Mouse (Mus musculus) adrenal gland, postnatal 36 days (tissue): ENCODE results near the gene Olfr329-ps. TPM values are rescaled to one million over a fixed set of nuclear protein-coding genes. Genes with fewer than 3 reads are reported as not detected.
"Not testable (repeated sequence)": the region's sequence is repeated elsewhere in the genome, so short reads cannot be mapped to it uniquely, and the experiment has no call there.

Source experiments
- DNase-seq, 2 experiments: peaks; one replicate each; pipeline ENCODE4 v3.0.0; 2021; ENCODE audit warnings: mixed read lengths in 1 of 2
- long read RNA-seq, 2 experiments: library from polyadenylated mRNA; stranded (forward); transcript quantifications; one replicate each; pipeline ENCODE4 v2.0.0; 2021; ENCODE audit warnings: borderline sequencing depth in 2 of 2
- total RNA-seq, 2 experiments: library from RNA; stranded (reverse); gene quantifications; 2 replicates each; pipeline ENCODE4 v1.2.3; 2021

Olfr329-ps gene
- 1 to 10 TPM in 1 of 2 experiments, not detected in 1; 1.2 TPM for total RNA-seq
- long read RNA-seq, experiment 1, result 0 reads
- long read RNA-seq, experiment 2, result 0 reads

DNA sequence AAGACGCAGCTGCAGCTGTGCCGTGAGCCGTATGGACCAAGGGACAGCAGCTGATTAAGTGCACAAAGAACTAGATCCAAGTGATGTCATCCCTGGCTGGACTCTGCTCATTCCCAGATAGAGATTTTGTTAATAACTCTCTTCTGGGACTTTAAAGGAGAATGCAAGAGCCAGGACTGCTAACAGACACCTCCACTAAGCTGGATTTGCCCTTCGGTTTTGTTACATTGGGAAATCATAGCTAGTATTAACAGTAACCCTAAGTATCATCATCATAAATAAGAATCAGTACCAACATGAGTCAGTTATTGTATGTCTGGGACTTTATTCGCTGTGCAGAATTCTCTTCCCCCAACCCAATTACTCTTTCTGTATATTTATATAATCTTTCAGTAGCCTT lies at the start of gene Olfr329-ps:
Gene Olfr329-ps, minus strand, starts transcription at position 101 of the 400 bp plus-strand sequence.
- DNase-seq, result no peak

DNA sequence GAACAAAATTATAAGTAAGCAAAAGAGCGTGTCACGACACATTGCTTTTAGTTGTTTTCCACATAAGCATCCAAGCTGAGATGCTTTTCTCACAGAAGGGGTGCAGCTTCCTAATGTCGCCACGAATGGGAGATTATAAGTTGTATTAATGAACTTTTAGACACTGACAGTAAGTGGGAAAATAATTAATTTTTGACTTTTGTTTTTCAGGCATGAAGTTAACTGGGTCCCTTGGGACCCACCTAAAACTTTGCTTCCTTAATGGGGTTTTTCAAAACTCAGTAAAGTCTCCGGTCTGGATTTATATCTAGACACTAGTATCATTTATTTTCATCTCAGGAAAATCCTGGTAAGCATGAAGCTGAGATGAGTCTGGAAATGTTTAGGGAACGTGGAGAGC lies 48.6 kb upstream of the Olfr329-ps start, which contains the start of gene Olfr324:
Gene Olfr324, plus strand, starts transcription at position 301 of the 400 bp plus-strand sequence.
- no peak for DNase-seq

- no peak for DNase-seq
These were observed 42.5 kb upstream of the Olfr329-ps start for GRCm38 (mm10) chr11:58588620-58589250.

DNA sequence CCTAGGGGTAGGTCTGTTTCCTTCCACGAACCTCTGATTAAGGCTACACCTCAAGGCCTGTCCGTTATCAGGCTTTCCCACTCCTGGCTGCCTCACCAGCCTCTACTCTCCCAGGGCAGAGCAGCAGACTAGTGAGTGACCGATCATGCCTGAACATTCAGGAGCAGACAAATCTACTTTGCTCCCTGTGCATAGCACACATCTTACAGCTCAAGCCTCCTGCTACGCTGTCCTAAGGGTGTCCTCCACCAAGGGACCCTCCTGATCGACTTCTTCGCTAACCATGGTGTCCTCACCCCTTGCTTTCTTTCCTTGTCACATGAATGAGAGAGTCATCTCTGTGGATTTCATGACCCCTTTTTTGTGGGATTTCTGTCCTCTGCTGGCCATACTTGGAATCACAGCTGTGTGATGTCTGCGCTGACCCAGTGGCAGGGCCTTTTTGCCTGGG lies 41.7 kb upstream of the Olfr329-ps start:
- peak; percentile 36 to 60 for DNase-seq

DNA sequence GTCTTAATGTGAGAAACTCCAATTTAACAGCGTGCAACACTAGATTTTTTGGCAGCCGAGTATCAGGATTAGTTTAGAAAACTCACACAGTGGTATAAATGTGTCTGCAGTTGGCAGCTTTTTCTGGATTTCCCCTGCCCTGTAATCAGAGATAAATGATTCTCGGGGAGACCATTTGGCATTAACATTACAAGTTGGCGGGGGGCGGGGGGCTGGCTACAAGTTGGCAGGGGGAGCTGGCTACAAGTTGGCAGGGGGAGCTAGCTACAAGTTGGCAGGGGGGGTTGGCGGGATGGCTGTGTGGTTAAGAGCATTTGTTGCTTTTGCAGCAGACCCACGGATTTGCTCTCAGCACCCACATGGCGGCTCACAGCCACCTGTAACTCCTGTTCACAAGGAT lies 32.4 kb upstream of the Olfr329-ps start:
- DNase-seq, result no peak

GRCm38 (mm10) chr11:58577430-58577829 lies 31.2 kb upstream of the Olfr329-ps start, which contains the start of gene Olfr325:
TSS of gene Olfr325 (plus strand) at chr11:58577730.
- DNase-seq, result no peak

DNA sequence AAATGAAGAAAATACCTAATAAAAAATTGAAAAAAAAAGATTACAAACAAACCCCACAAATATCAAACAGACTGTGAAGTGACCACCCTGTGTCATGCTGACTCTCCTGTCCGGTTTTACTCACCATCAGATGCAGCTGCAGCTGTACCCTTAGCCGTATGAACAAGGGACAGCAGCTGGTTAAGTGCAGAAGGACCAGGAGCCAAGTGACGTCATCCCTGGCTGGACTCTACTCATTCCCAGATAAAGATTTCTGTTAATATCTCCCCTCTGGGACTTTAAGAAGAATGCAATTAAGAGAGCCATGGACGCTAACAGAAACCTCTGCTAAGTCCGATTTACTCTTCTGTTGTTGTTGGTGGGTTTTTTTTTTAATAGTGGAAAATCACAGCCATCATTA lies 24.2 kb upstream of the Olfr329-ps start, which contains the start of gene Olfr224:
Gene Olfr224, minus strand, starts transcription at position 149 of the 400 bp plus-strand sequence.
- DNase-seq, result no peak

GRCm38 (mm10) chr11:58555536-58555935 lies 9.3 kb upstream of the Olfr329-ps start, which contains the start of gene Olfr328:
TSS of gene Olfr328 (minus strand) at chr11:58555636.
- peak in 1 of 2 experiments; percentile 13 for DNase-seq

- DNase-seq, result not testable (repeated sequence)
These were observed 11.5 kb downstream of the Olfr329-ps start, which contains the start of gene Olfr330 for GRCm38 (mm10) chr11:58534736-58535135. TSS of gene Olfr330 (minus strand) at chr11:58534836.

- peak in 1 of 2 experiments; percentile 3 for DNase-seq
These were observed 26.5 kb downstream of the Olfr329-ps start for GRCm38 (mm10) chr11:58519756-58520155.

- DNase-seq, result peak; percentile 40 to 43
These were observed 27.3 kb downstream of the Olfr329-ps start for GRCm38 (mm10) chr11:58518916-58519315.

DNA sequence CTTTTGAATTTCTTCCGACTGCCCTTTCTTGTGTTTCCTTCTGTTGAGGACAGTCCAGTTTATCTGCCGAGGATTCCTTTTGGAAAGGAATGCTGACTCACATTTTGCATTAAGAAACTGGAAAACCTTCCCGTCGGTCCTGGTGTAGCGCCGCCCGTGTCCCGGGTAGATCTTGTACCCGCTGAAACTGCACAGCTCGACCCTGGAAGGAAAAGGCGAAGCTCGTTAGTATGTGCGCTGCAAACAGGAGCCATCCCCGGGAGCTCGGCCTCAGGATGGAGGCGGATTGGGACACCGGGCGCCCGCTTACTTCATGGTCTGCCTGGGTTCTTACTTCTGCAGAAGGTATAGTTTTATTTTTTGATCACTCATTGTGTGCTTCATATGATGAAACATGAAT lies 37.2 kb downstream of the Olfr329-ps start:
- DNase-seq, result not testable (repeated sequence)

GRCm38 (mm10) chr11:58502472-58502871 lies 43.8 kb downstream of the Olfr329-ps start, which contains the start of gene Olfr331:
TSS of gene Olfr331 (minus strand) at chr11:58502572.
- not testable (repeated sequence) for DNase-seq

DNA sequence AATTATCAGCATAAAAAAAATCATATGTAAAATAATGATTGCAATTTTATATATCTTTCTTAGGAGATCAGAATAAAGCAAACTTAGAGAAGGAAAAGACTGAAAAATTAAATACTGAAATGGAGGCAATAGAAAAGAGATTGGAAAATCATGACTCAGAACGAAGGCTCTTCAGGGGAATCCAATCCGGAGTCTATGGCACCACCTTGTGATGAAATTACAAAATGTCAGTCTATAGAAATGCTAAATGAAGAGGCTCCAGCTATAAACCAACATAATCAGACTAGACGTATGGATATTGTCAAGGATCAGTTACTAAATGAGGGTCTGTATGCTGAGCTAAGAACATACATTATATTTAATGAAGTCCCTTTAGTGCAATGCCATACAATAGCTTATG lies 46.9 kb downstream of the Olfr329-ps start:
- no peak for DNase-seq

DNA sequence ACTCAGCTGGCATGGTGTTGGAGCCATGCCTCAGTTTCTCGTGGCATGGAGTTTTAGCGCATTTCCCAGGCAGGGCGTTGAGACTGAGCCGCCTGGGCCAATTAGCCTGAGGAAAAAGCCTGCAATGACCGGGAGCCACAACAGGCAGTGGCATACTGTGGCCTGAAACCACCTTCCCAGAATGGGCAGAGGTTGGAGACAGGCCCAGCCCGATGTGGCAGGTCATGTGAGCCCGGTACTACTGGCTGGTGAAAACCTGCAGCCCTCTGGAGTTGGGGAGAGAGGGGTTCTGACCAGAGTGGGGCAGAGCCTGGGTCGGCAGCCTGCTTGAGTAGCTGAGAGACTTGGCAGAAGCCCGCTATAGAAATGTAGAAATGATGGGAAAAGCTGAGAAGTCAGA lies 47.5 kb downstream of the Olfr329-ps start:
- DNase-seq, result no peak

GRCm38 (mm10) chr11:58492455-58492854 lies 53.8 kb downstream of the Olfr329-ps start, which contains the start of gene Olfr332:
TSS of gene Olfr332 (minus strand) at chr11:58492555.
- no peak for DNase-seq

Other genes starting within 250 kb of the Olfr329-ps start
- 10 to 100 TPM in 1 of 2 experiments, 1 to 10 TPM in 1; 7.7 to 10.9 TPM for gene Zfp692, start 239.4 kb downstream of the Olfr329-ps start, total RNA-seq
- 10 to 100 TPM; 44.9 to 48.9 TPM for gene Zfp672, start 216.1 kb downstream of the Olfr329-ps start, total RNA-seq
- gene Sh3bp5l, start 215.7 kb downstream of the Olfr329-ps start, total RNA-seq, result 10 to 100 TPM; 36.7 to 51.5 TPM
- gene Lypd8, start 167.4 kb downstream of the Olfr329-ps start, total RNA-seq, result not detected
- gene 1810065E05Rik, start 125.3 kb downstream of the Olfr329-ps start, total RNA-seq, result not detected
- not detected for gene Gm12253, start 113.9 kb downstream of the Olfr329-ps start, total RNA-seq
- gene Lypd9, start 93.5 kb downstream of the Olfr329-ps start, total RNA-seq, result not detected
- gene Olfr30, start 84.2 kb downstream of the Olfr329-ps start, total RNA-seq, result not detected
- gene Olfr332, start 53.9 kb downstream of the Olfr329-ps start, total RNA-seq, result not detected
- gene Olfr331, start 43.9 kb downstream of the Olfr329-ps start, total RNA-seq, result not detected
- gene Olfr330, start 11.6 kb downstream of the Olfr329-ps start, total RNA-seq, result under 1 TPM in 1 of 2 experiments, not detected in 1; 0.33 TPM
- gene Olfr328, start 9.2 kb upstream of the Olfr329-ps start, total RNA-seq, result under 1 TPM; 0.17 to 0.26 TPM
- not detected for gene Olfr224, start 24.1 kb upstream of the Olfr329-ps start, total RNA-seq
- not detected for gene Olfr325, start 31.3 kb upstream of the Olfr329-ps start, total RNA-seq
- not detected for gene Olfr324, start 48.7 kb upstream of the Olfr329-ps start, total RNA-seq
- gene 2210407C18Rik, start 69.7 kb upstream of the Olfr329-ps start, total RNA-seq, result not detected
- not detected for gene Olfr323, start 84.1 kb upstream of the Olfr329-ps start, total RNA-seq
- gene Trim58, start 94.0 kb upstream of the Olfr329-ps start, total RNA-seq, result not detected
- not detected for gene Olfr322, start 112.4 kb upstream of the Olfr329-ps start, total RNA-seq
- not detected for gene Olfr320, start 134.7 kb upstream of the Olfr329-ps start, total RNA-seq
- not detected for gene Olfr319, start 152.7 kb upstream of the Olfr329-ps start, total RNA-seq
- not detected for gene Olfr318, start 177.6 kb upstream of the Olfr329-ps start, total RNA-seq
- not detected for gene Olfr317, start 192.8 kb upstream of the Olfr329-ps start, total RNA-seq
- gene Olfr316, start 206.3 kb upstream of the Olfr329-ps start, total RNA-seq, result not detected
- gene Olfr315, start 226.8 kb upstream of the Olfr329-ps start, total RNA-seq, result not detected
- not detected for gene Olfr314, start 236.5 kb upstream of the Olfr329-ps start, total RNA-seq